8 mouse cellular contexts compared by ENCODE assay signal in the genomic region with DNA sequence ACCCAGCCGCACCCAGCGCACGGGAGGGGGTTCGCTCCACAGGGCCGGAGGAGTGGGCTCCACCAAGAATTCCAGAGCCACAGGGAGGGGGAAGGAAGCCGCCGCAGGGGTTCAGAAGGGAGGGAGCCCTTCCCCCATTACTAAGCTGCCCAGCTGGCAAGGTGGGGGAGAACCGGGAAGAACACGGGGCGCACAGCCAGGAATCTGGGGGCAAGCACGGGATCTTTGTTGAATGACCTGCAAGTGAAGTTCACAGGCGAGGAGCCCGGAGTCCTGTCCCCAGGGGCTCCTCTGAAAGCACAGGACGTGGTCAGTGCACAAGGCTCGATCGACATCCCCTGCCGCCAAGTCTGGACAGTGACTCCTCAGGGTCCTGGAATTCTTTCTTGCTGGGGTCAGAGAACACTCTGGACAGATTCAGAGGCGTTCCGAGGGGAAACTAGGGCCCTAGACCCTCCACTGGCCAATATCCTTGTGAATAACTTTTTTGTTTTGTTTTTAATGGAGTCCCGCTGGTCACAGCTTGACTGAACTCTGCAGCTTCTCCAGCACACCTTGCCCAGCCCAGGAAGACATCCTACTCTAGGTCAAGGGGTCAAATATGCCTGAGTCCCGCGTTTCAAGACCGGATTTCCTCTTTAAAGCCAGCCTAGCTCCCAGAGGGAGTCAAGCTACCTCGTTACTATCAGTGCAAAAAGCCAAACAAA. TPM values are rescaled to one million over a fixed set of nuclear protein-coding genes. Genes with fewer than 3 reads are reported as not detected.
DNase-seq lines count a peak whose midpoint lies in the region; ATAC-seq lines count a peak whose summit lies in the region.

No protein-coding gene starts in this region.

- peak overlapping the region; percentile 55 for H3K4me2 ChIP-seq in forebrain, embryonic 14.5 days (ENCODE audit: low read length)
- H3K4me2 ChIP-seq in midbrain, embryonic 13.5 days (replicated peaks) = peak overlapping the region; percentile 57

- H3K4me3 ChIP-seq in forebrain, embryonic 14.5 days (ENCODE audit: low read depth, low read length) = peak overlapping the region; percentile 24
- H3K4me3 ChIP-seq in midbrain, embryonic 13.5 days (replicated peaks) = peak overlapping the region; percentile 24

- no peaks in the 10 kb centered on the region for H3K9me3 ChIP-seq in forebrain, embryonic 14.5 days (replicated peaks; ENCODE audit: control insufficient read depth, low read length)
- H3K9me3 ChIP-seq in midbrain, embryonic 13.5 days = no peaks in the 10 kb centered on the region

- intact Hi-C loops in heart, postnatal 25 days (cut with DNase I) = no loop called here

- no peaks in the 10 kb centered on the region for H3K36me3 ChIP-seq in forebrain, embryonic 14.5 days (ENCODE audit: control insufficient read depth, insufficient read depth, low read length)
- no peaks in the 10 kb centered on the region for H3K36me3 ChIP-seq in midbrain, embryonic 13.5 days

- ATAC-seq in forebrain, embryonic 14.5 days = no peak
- ATAC-seq in midbrain, embryonic 13.5 days = no peak

- peak overlapping the region; percentile 39; the same call in 1 of the 2 replicates for H3K27ac ChIP-seq in forebrain, embryonic 14.5 days (ENCODE audit: low read depth, low read length)
- H3K27ac ChIP-seq in midbrain, embryonic 13.5 days = 0 out of 2 replicates have a peak overlapping the region, but pooled peaks have one; percentile 5

- DNase-seq in cerebellum, postnatal 10 days = peak; percentile 56 to 66
- no peak for DNase-seq in cerebellum, adult 11-12 months
- peak; percentile 58 for DNase-seq in forebrain, embryonic 14.5 days (ENCODE audit: low spot score)
- peak; percentile 35 for DNase-seq in heart, postnatal 25 days (ENCODE audit: low spot score)
- peak; percentile 47 to 61 for DNase-seq in kidney, postnatal 36 days
- no peak for DNase-seq in layer of hippocampus, postnatal 36 days
- DNase-seq in left cerebral cortex, adult 18-20 months (ENCODE audit: low spot score in 2 of 2) = no peak

- peak overlapping the region; percentile 51 for H3K9ac ChIP-seq in forebrain, embryonic 14.5 days (ENCODE audit: low read length)
- peak overlapping the region; percentile 44 for H3K9ac ChIP-seq in midbrain, embryonic 13.5 days (replicated peaks)

- WGBS in forebrain, embryonic 14.5 days = 4% methylated on average over 24 of the region's 24 CpGs
- WGBS in midbrain, embryonic 13.5 days = 4% methylated on average over 24 of the region's 24 CpGs

- peaks cover 11% of the 10 kb centered on the region for H3K4me1 ChIP-seq in forebrain, embryonic 14.5 days (ENCODE audit: control insufficient read depth, insufficient read depth, low read length)
- peaks cover 20% of the 10 kb centered on the region for H3K4me1 ChIP-seq in midbrain, embryonic 13.5 days (replicated peaks)

- no peaks in the 10 kb centered on the region for H3K27me3 ChIP-seq in forebrain, embryonic 14.5 days (replicated peaks; ENCODE audit: control insufficient read depth, insufficient read depth, low read length)
- peaks cover 19% of the 10 kb centered on the region for H3K27me3 ChIP-seq in midbrain, embryonic 13.5 days

RNA-seq across cellular contexts. Expression of a gene that starts 15.5 kb away (rescaled TPM):
- 26.4 and 27.9 TPM in 2 replicates for polyA plus RNA-seq in forebrain, embryonic 14.5 days (2014; fragmentation: Nextera tagmentation; extraction: Ambion mirVana)
- 1 to 10 TPM; 6.1 to 6.7 TPM for total RNA-seq in heart, postnatal 25 days (2021)
- polyA plus RNA-seq in midbrain, embryonic 13.5 days (2015; fragmentation: Nextera tagmentation; extraction: Ambion mirVana) = 36.6 and 41.7 TPM in 2 replicates
- total RNA-seq in layer of hippocampus, postnatal 36 days (2021) = 10 to 100 TPM; 32.0 to 32.5 TPM
- 10 to 100 TPM; 22.2 to 28.8 TPM for total RNA-seq in left cerebral cortex, adult 18-20 months (2021)

Comparison
In these comparisons a context has a peak if more than half of its experiments do, and no peak if none do; other contexts are left out.
1. DNase-seq: peak in cerebellum, postnatal 10 days (2 of 2), forebrain, embryonic 14.5 days (single experiment), heart, postnatal 25 days (single experiment) and kidney, postnatal 36 days (2 of 2); none in cerebellum, adult 11-12 months (single experiment), layer of hippocampus, postnatal 36 days (0 of 2) and left cerebral cortex, adult 18-20 months (0 of 2).